Comparison of ENCODE assay signal across 22 mouse cellular contexts in the genomic region with DNA sequence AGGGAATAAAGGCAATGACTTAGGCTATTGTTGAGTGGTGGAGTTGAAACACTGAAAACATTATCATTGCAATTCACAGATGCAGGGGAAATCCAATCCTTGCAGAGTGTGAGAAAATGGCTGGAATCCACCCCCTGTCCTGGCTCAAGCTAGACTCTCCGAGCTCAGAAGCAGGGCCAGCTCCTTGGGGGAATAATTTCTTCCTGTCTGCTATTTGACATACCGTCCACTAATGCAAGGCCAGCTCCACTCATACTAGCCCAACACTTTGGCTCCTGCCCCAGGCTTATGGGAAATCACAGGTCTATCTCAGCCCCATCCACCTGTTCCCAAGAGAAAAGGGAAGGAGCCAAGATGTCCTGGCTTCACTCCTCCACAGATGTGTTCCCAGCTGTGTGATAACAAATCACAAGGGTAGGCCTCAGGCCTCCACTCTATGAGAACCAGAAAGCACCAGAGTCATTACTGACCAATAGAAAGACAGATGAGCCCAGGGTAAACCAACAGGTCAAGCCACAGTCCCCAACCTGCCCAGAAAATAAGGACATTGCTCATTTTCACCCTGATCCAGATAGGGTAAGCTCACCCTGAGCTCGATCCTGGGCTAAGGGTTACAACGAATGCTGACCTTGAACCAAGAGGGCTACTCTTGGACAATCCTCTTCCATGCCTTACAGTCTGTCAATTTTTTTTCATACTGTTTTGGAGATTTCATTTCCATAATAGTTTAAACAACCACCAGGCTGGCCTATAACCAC. TPM values are rescaled to one million over a fixed set of nuclear protein-coding genes. Genes with fewer than 3 reads are reported as not detected.
A peak's percentile ranks its signal among the peaks of the same experiment; 100 is the strongest.
DNase-seq lines count a peak whose midpoint lies in the region; ATAC-seq and TF ChIP-seq lines count a peak whose summit lies in the region.
"Had no signal": no experiment of that assay in that cellular context is flagged by ENCODE, and none has a peak within 500 bp of the region (broad histone marks: within the 10 kb centered on the region; RNA-seq: fewer than 3 reads in every experiment).

No protein-coding gene starts in this region.

- 0 out of 2 replicates have a peak, but pooled peaks have one; percentile 7 for TF ChIP-seq CTCF in heart, adult 2 months (IDR thresholded peaks at IDR 0.05)
- TF ChIP-seq CTCF in stomach, postnatal 0 days (IDR thresholded peaks at IDR 0.05; ENCODE audit: low read depth) = no peak

- H3K9ac ChIP-seq in heart, adult 2 months (ENCODE audit: low read depth, low read length) = no peak overlapping the region
- no peak overlapping the region for H3K9ac ChIP-seq in heart, embryonic 11.5 days (ENCODE audit: low read depth, low read length)
- no peak overlapping the region for H3K9ac ChIP-seq in embryonic facial prominence, embryonic 11.5 days (replicated peaks; ENCODE audit: low read length)
- no peak overlapping the region for H3K9ac ChIP-seq in heart, embryonic 15.5 days
- no peak overlapping the region for H3K9ac ChIP-seq in stomach, postnatal 0 days (ENCODE audit: low read length)
- H3K9ac ChIP-seq: forebrain, postnatal 0 days; limb, embryonic 15.5 days; neural tube, embryonic 12.5 days had no signal

- H3K27ac ChIP-seq in heart, adult 2 months = peak overlapping the region; percentile 27
- no peak overlapping the region for H3K27ac ChIP-seq in heart, embryonic 11.5 days (ENCODE audit: low read depth, low read length)
- H3K27ac ChIP-seq in embryonic facial prominence, embryonic 11.5 days (replicated peaks; ENCODE audit: low read depth, low read length) = no peak overlapping the region
- H3K27ac ChIP-seq in heart, embryonic 15.5 days = 0 out of 2 replicates have a peak overlapping the region, but pooled peaks have one; percentile 18
- no peak overlapping the region for H3K27ac ChIP-seq in stomach, postnatal 0 days (replicated peaks)
- H3K27ac ChIP-seq: limb, embryonic 15.5 days; neural tube, embryonic 12.5 days had no signal

- ATAC-seq in heart, embryonic 11.5 days (replicated peaks; ENCODE audit: insufficient number of reproducible peaks, low FRiP score, low TSS enrichment) = no peak
- ATAC-seq in embryonic facial prominence, embryonic 11.5 days (replicated peaks; ENCODE audit: insufficient number of reproducible peaks, low FRiP score, low TSS enrichment, low read depth) = 0 out of 2 replicates have a peak, but pooled peaks have one; percentile 22
- 0 out of 2 replicates have a peak, but pooled peaks have one; percentile 24 for ATAC-seq in heart, embryonic 15.5 days (replicated peaks; ENCODE audit: insufficient number of reproducible peaks, insufficient read depth, low FRiP score, low read depth)
- ATAC-seq in stomach, postnatal 0 days (ENCODE audit: low FRiP score, low TSS enrichment) = no peak
- ATAC-seq: activated CD4-positive, CD25-positive, alpha-beta regulatory T cell, adult 4 months; forebrain, postnatal 0 days; Patski had no signal

- H3K4me1 ChIP-seq in heart, adult 2 months (ENCODE audit: control insufficient read depth, insufficient read depth, low read length) = peaks cover 7% of the 10 kb centered on the region
- peaks cover 23% of the 10 kb centered on the region for H3K4me1 ChIP-seq in heart, embryonic 11.5 days (ENCODE audit: control insufficient read depth, insufficient read depth, low read length)
- peaks cover 8% of the 10 kb centered on the region for H3K4me1 ChIP-seq in embryonic facial prominence, embryonic 11.5 days (ENCODE audit: control insufficient read depth, insufficient read depth, low read length)
- H3K4me1 ChIP-seq in heart, embryonic 15.5 days (replicated peaks) = peaks cover 41% of the 10 kb centered on the region
- H3K4me1 ChIP-seq in stomach, postnatal 0 days (replicated peaks; ENCODE audit: control insufficient read depth, insufficient read depth) = no peaks in the 10 kb centered on the region

- no peak for TF ChIP-seq POLR2A in heart, adult 2 months (IDR thresholded peaks at IDR 0.05; ENCODE audit: insufficient read depth, low read depth, low read length)

- no peaks in the 10 kb centered on the region for H3K79me2 ChIP-seq in heart, adult 2 months (replicated peaks; ENCODE audit: control insufficient read depth, insufficient read depth, low read length)

- H3K36me3 ChIP-seq in heart, adult 2 months (ENCODE audit: control insufficient read depth, insufficient read depth, low read length) = no peaks in the 10 kb centered on the region; the same call in 1 of the 2 replicates
- H3K36me3 ChIP-seq in heart, embryonic 11.5 days (ENCODE audit: control insufficient read depth, insufficient read depth, low read length) = no peaks in the 10 kb centered on the region
- H3K36me3 ChIP-seq in embryonic facial prominence, embryonic 11.5 days (replicated peaks; ENCODE audit: control insufficient read depth, insufficient read depth, low read depth, low read length) = no peaks in the 10 kb centered on the region
- no peaks in the 10 kb centered on the region for H3K36me3 ChIP-seq in heart, embryonic 15.5 days
- H3K36me3 ChIP-seq in stomach, postnatal 0 days (ENCODE audit: control insufficient read depth, insufficient read depth, low read length) = peaks cover 3% of the 10 kb centered on the region; the same call in 1 of the 2 replicates
- H3K36me3 ChIP-seq: neural tube, embryonic 12.5 days had no signal

- peak; percentile 55 to 62 for DNase-seq in heart, adult 2 months
- no peak for DNase-seq in embryonic facial prominence, embryonic 11.5 days (ENCODE audit: low spot score)
- peak; percentile 61 for DNase-seq in skeletal muscle tissue, adult 2 months (ENCODE audit: low read depth, low spot score)
- no peak for DNase-seq in stomach, postnatal 0 days (ENCODE audit: low spot score)
- no peak for DNase-seq in lung, postnatal 4 days
- DNase-seq: B cell, adult 2 months; cerebellum, adult 11 months; cerebellum, postnatal 14 days; forebrain, postnatal 0 days; kidney, adult 2 months; kidney, postnatal 14 days; lung, postnatal 36 days; right cerebral cortex, postnatal 14 days; thymus, postnatal 4 days had no signal

- H3K4me3 ChIP-seq in heart, adult 2 months = no peak overlapping the region
- no peak overlapping the region for H3K4me3 ChIP-seq in heart, embryonic 11.5 days (ENCODE audit: low read depth, low read length)
- H3K4me3 ChIP-seq in embryonic facial prominence, embryonic 11.5 days (ENCODE audit: low read depth, low read length) = no peak overlapping the region
- no peak overlapping the region for H3K4me3 ChIP-seq in heart, embryonic 15.5 days
- H3K4me3 ChIP-seq in stomach, postnatal 0 days (ENCODE audit: low read depth, low read length) = no peak overlapping the region
- H3K4me3 ChIP-seq: erythroblast, embryonic 14.5 days; limb, embryonic 15.5 days; midbrain, embryonic 10.5 days; neural tube, embryonic 12.5 days had no signal

- 0 out of 2 replicates have a peak, but pooled peaks have one; percentile 11 for TF ChIP-seq EP300 in heart, adult 2 months (IDR thresholded peaks at IDR 0.05; ENCODE audit: insufficient read depth, low read depth, low read length)
- no peak for TF ChIP-seq EP300 in stomach, postnatal 0 days (optimal IDR thresholded peaks at IDR 0.05)

- WGBS in heart, adult 2 months = 53% methylated on average over 4 of the region's 4 CpGs
- 78% methylated on average over 4 of the region's 4 CpGs for WGBS in heart, embryonic 11.5 days (ENCODE audit: insufficient replicate concordance)
- WGBS in embryonic facial prominence, embryonic 11.5 days = 67% methylated on average over 4 of the region's 4 CpGs
- WGBS in heart, embryonic 15.5 days = 75% methylated on average over 4 of the region's 4 CpGs
- 74% methylated on average over 4 of the region's 4 CpGs for WGBS in stomach, postnatal 0 days

- H3K4me2 ChIP-seq in heart, embryonic 11.5 days = no peak overlapping the region
- H3K4me2 ChIP-seq in embryonic facial prominence, embryonic 11.5 days (ENCODE audit: low read depth, low read length) = no peak overlapping the region
- no peak overlapping the region for H3K4me2 ChIP-seq in heart, embryonic 15.5 days
- no peak overlapping the region for H3K4me2 ChIP-seq in stomach, postnatal 0 days (replicated peaks; ENCODE audit: low read depth)
- H3K4me2 ChIP-seq: limb, embryonic 15.5 days; neural tube, embryonic 12.5 days had no signal

- intact Hi-C loops in heart, adult 2 months (cut with DNase I) = no loop called here

- H3K9me3 ChIP-seq in heart, embryonic 11.5 days (replicated peaks; ENCODE audit: control insufficient read depth, low read length) = no peaks in the 10 kb centered on the region
- no peaks in the 10 kb centered on the region for H3K9me3 ChIP-seq in embryonic facial prominence, embryonic 11.5 days (replicated peaks; ENCODE audit: control insufficient read depth, low read length)
- H3K9me3 ChIP-seq in heart, embryonic 15.5 days (replicated peaks) = no peaks in the 10 kb centered on the region
- H3K9me3 ChIP-seq in stomach, postnatal 0 days (ENCODE audit: control insufficient read depth, low read length) = no peaks in the 10 kb centered on the region
- H3K9me3 ChIP-seq: limb, embryonic 15.5 days; midbrain, embryonic 10.5 days; neural tube, embryonic 12.5 days had no signal

- H3K27me3 ChIP-seq in heart, adult 2 months (ENCODE audit: control insufficient read depth, insufficient read depth, low read length) = no peaks in the 10 kb centered on the region
- no peaks in the 10 kb centered on the region for H3K27me3 ChIP-seq in heart, embryonic 11.5 days (ENCODE audit: control insufficient read depth, insufficient read depth, low read length)
- H3K27me3 ChIP-seq in embryonic facial prominence, embryonic 11.5 days (ENCODE audit: control insufficient read depth, insufficient read depth, low read length) = no peaks in the 10 kb centered on the region
- H3K27me3 ChIP-seq in heart, embryonic 15.5 days = no peaks in the 10 kb centered on the region
- no peaks in the 10 kb centered on the region for H3K27me3 ChIP-seq in stomach, postnatal 0 days (ENCODE audit: control insufficient read depth, insufficient read depth, low read length)
- H3K27me3 ChIP-seq: limb, embryonic 15.5 days; neural tube, embryonic 12.5 days; Patski had no signal

RNA-seq across cellular contexts. Expression of gene Nav1, which starts 32.5 kb away (rescaled TPM):
- total RNA-seq in heart, adult 2 months (2021) = 10 to 100 TPM; 19.1 to 20.7 TPM
- 15.2 and 16.8 TPM in 2 replicates for polyA plus RNA-seq in heart, adult 2 months (2012; rRNA removed)
- 25.2 and 30.8 TPM in 2 replicates for polyA plus RNA-seq in heart, embryonic 11.5 days (2014; fragmentation: Nextera tagmentation; extraction: Ambion mirVana)
- 11.9 and 13.4 TPM in 2 replicates for polyA plus RNA-seq in embryonic facial prominence, embryonic 11.5 days (2014; fragmentation: Nextera tagmentation; extraction: Ambion mirVana)
- 20.7 and 27.8 TPM in 2 replicates for polyA plus RNA-seq in heart, embryonic 15.5 days (2015; fragmentation: Nextera tagmentation; extraction: Ambion mirVana)
- polyA plus RNA-seq in stomach, postnatal 0 days (2015; fragmentation: Nextera tagmentation; extraction: Ambion mirVana) = 3.7 and 3.9 TPM in 2 replicates

Comparison
In these comparisons a context has a peak if more than half of its experiments do, and no peak if none do; other contexts are left out.
1. H3K27ac ChIP-seq: peak in heart, adult 2 months (single experiment) and heart, embryonic 15.5 days (single experiment); none in heart, embryonic 11.5 days (single experiment), embryonic facial prominence, embryonic 11.5 days (single experiment) and stomach, postnatal 0 days (single experiment).
2. ATAC-seq: peak in embryonic facial prominence, embryonic 11.5 days (single experiment) and heart, embryonic 15.5 days (single experiment); none in heart, embryonic 11.5 days (single experiment) and stomach, postnatal 0 days (single experiment).
3. DNase-seq: peak in heart, adult 2 months (2 of 2) and skeletal muscle tissue, adult 2 months (single experiment); none in embryonic facial prominence, embryonic 11.5 days (single experiment), stomach, postnatal 0 days (single experiment) and lung, postnatal 4 days (0 of 2).